Mouse (Mus musculus) cerebellum, adult 8-10 months (tissue): Measurements from ENCODE around the gene Aldh1b1.

Experiments used
- DNase-seq: peaks from one replicate; pipeline ENCODE4 v3.0.0; 2022

Aldh1b1 gene

GRCm38 (mm10) chr4:45829907-45830759 lies 31.3 kb downstream of the Aldh1b1 start:
- DNase-seq = no peak

GRCm38 (mm10) chr4:45831996-45832395 lies 33.2 kb downstream of the Aldh1b1 start:
- DNase-seq = no peak

GRCm38 (mm10) chr4:45833461-45833860 lies 34.6 kb downstream of the Aldh1b1 start:
- DNase-seq = no peak

GRCm38 (mm10) chr4:45844355-45844754 lies 45.5 kb downstream of the Aldh1b1 start:
- no peak for DNase-seq

GRCm38 (mm10) chr4:45846263-45846662 lies 47.4 kb downstream of the Aldh1b1 start:
- no peak for DNase-seq

- no peak for DNase-seq
Observed at GRCm38 (mm10) chr4:45848109-45848824, 49.4 kb downstream of the Aldh1b1 start, which contains the start of gene Stra6l. Gene Stra6l, plus strand, starts transcription at chr4:45848664.

- DNase-seq = no peak
Observed at GRCm38 (mm10) chr4:45848825-45849156, 50.0 kb downstream of the Aldh1b1 start.

GRCm38 (mm10) chr4:45849419-45849818 lies 50.6 kb downstream of the Aldh1b1 start:
- no peak for DNase-seq

GRCm38 (mm10) chr4:45851640-45852051 lies 52.8 kb downstream of the Aldh1b1 start:
- no peak for DNase-seq

GRCm38 (mm10) chr4:45853496-45854246 lies 54.8 kb downstream of the Aldh1b1 start:
- DNase-seq = no peak
